Mouse (Mus musculus) regulatory T cell (primary cell): ENCODE measurements at regions not wholly inside any gene's neighbourhood (a gene's known extent, or its start where the extent isn't known, plus 50 kb on each side); places are given as distances from the start of the nearest gene placed in this dataset.

Experiments used
- in situ Hi-C: fragments of 300-600 bp; cut with MboI, MseI; formaldehyde crosslinking; loops from one replicate; pipeline ENCODE4 v1.15.1; 2025; ENCODE audit warnings: high pct_unique_total_duplicates

GRCm38 (mm10) chr10:83819266-83819949 lies 96.7 kb downstream of the 1500009L16Rik start:
- in situ Hi-C loops = loop anchor here (5.0 kb wide), 1 partner anchor 633 kb away; no protein-coding TSS in a partner anchor

- in situ Hi-C loops = loop anchor here (5.0 kb wide), 1 partner anchor 632 kb away; no protein-coding TSS in a partner anchor
These were observed 97.2 kb downstream of the 1500009L16Rik start for GRCm38 (mm10) chr10:83819950-83820275.

- in situ Hi-C loops = no loop called here
These were observed 98.4 kb downstream of the 1500009L16Rik start for GRCm38 (mm10) chr10:83821089-83821488.

GRCm38 (mm10) chr10:83826105-83826504 lies 103.4 kb downstream of the 1500009L16Rik start:
- in situ Hi-C loops = no loop called here

- in situ Hi-C loops = no loop called here
These were observed 113.7 kb downstream of the 1500009L16Rik start for GRCm38 (mm10) chr10:83836351-83836750.

GRCm38 (mm10) chr10:83840226-83840625 lies 117.6 kb downstream of the 1500009L16Rik start:
- in situ Hi-C loops = no loop called here

- in situ Hi-C loops = no loop called here
These were observed 128.2 kb downstream of the 1500009L16Rik start for GRCm38 (mm10) chr10:83850881-83851280.

GRCm38 (mm10) chr10:83852194-83852593 lies 129.5 kb downstream of the 1500009L16Rik start:
- in situ Hi-C loops = no loop called here

- in situ Hi-C loops = no loop called here
These were observed 130.1 kb downstream of the 1500009L16Rik start for GRCm38 (mm10) chr10:83852806-83853205.

GRCm38 (mm10) chr10:83857794-83858442 lies 135.3 kb downstream of the 1500009L16Rik start:
- in situ Hi-C loops = no loop called here

- in situ Hi-C loops = no loop called here
These were observed 136.0 kb downstream of the 1500009L16Rik start for GRCm38 (mm10) chr10:83858689-83859088.

- in situ Hi-C loops = no loop called here
These were observed 137.0 kb downstream of the 1500009L16Rik start for GRCm38 (mm10) chr10:83859633-83860032.

GRCm38 (mm10) chr10:83861574-83862190 lies 139.0 kb downstream of the 1500009L16Rik start:
- in situ Hi-C loops = no loop called here

GRCm38 (mm10) chr10:83864591-83864990 lies 141.9 kb downstream of the 1500009L16Rik start:
- in situ Hi-C loops = no loop called here

GRCm38 (mm10) chr10:83865929-83866328 lies 143.3 kb downstream of the 1500009L16Rik start:
- in situ Hi-C loops = no loop called here

- in situ Hi-C loops = no loop called here
These were observed 149.2 kb downstream of the 1500009L16Rik start for GRCm38 (mm10) chr10:83871736-83872400.

GRCm38 (mm10) chr10:83878745-83879144 lies 156.1 kb downstream of the 1500009L16Rik start:
- in situ Hi-C loops = no loop called here

- in situ Hi-C loops = no loop called here
These were observed 159.6 kb downstream of the 1500009L16Rik start for GRCm38 (mm10) chr10:83882119-83882890.

- in situ Hi-C loops = no loop called here
These were observed 160.2 kb downstream of the 1500009L16Rik start for GRCm38 (mm10) chr10:83882891-83883185.

GRCm38 (mm10) chr10:83884553-83884952 lies 161.9 kb downstream of the 1500009L16Rik start:
- in situ Hi-C loops = no loop called here

GRCm38 (mm10) chr10:83888587-83888986 lies 165.9 kb downstream of the 1500009L16Rik start:
- in situ Hi-C loops = no loop called here

- in situ Hi-C loops = no loop called here
These were observed 173.1 kb downstream of the 1500009L16Rik start for GRCm38 (mm10) chr10:83895741-83896150.
